Mouse (Mus musculus) kidney, embryonic 14.5 days (tissue): ENCODE data around the gene Ing4. TPM values are rescaled to one million over a fixed set of nuclear protein-coding genes. Genes with fewer than 3 reads are reported as not detected.

ENCODE experiments used
- ATAC-seq: fragments of 200-750 bp; cut with Nextera tagmentation; 2 replicates; pipeline ENCODE4 v1.8.0; 2017; ENCODE audit warnings: moderate number of reproducible peaks, mild to moderate bottlenecking, moderate TSS enrichment, moderate library complexity; ENCODE audit not compliant: low FRiP score, low TSS enrichment
- H3K27ac ChIP-seq: fragments of 300-500 bp; sonication (generic); 2 replicates; pipeline ENCODE4 v1.5.1; 2014; ENCODE audit warnings: low read depth, mild to moderate bottlenecking, low read length, moderate library complexity, mixed read lengths
- H3K27me3 ChIP-seq: fragments of 300-500 bp; sonication (generic); 2 replicates; pipeline ENCODE4 v1.6.1; 2014; ENCODE audit warnings: mild to moderate bottlenecking, low read length; ENCODE audit not compliant: control insufficient read depth, insufficient read depth
- H3K36me3 ChIP-seq: fragments of 300-500 bp; sonication (generic); 2 replicates; pipeline ENCODE4 v1.6.1; 2014; ENCODE audit warnings: low read length, mixed read lengths; ENCODE audit not compliant: control insufficient read depth, insufficient read depth
- H3K4me1 ChIP-seq: fragments of 300-500 bp; sonication (generic); 2 replicates; pipeline ENCODE4 v1.6.1; 2014; ENCODE audit warnings: low read length, mixed read lengths; ENCODE audit not compliant: control insufficient read depth, insufficient read depth
- H3K4me2 ChIP-seq: fragments of 300-500 bp; sonication (generic); replicated peaks from 2 replicates; pipeline ENCODE4 v1.6.1; 2014; ENCODE audit warnings: low read depth, mild to moderate bottlenecking, low read length
- H3K4me3 ChIP-seq: fragments of 300-500 bp; sonication (generic); 2 replicates; pipeline ENCODE4 v1.5.1; 2014; ENCODE audit warnings: mild to moderate bottlenecking, low read length
- H3K9ac ChIP-seq: fragments of 300-500 bp; sonication (generic); 2 replicates; pipeline ENCODE4 v1.6.1; 2014; ENCODE audit warnings: low read depth, mild to moderate bottlenecking, low read length, moderate library complexity
- H3K9me3 ChIP-seq: fragments of 300-500 bp; sonication (generic); 2 replicates; pipeline ENCODE4 v1.6.1; 2016; ENCODE audit warnings: low read length; ENCODE audit not compliant: control insufficient read depth
- WGBS: fragments of 180-500 bp; shearing (Covaris S2); extraction: QIAGEN DNeasy Blood & Tissue Kit; methylation state at CpG from one replicate; pipeline ENCODE4 v1.1.7; 2014; 5-methylcytosine and 5-hydroxymethylcytosine counted together
- polyA plus RNA-seq: library from polyadenylated mRNA; unstranded; fragments of >200 nt; fragmentation: Nextera tagmentation; extraction: Ambion mirVana; gene quantifications from 2 replicates; pipeline ENCODE4 v1.2.1, GENCODE M21; 2014

Gene Ing4
- polyA plus RNA-seq, 1 experiment from 2014 or later: 111 TPM

- no peak overlapping the region for H3K9ac ChIP-seq
- peaks cover 30% of the 10 kb centered on the region for H3K4me1 ChIP-seq
- WGBS: 90% methylated on average over 5 of the region's 5 CpGs
- H3K36me3 ChIP-seq: no peaks in the 10 kb centered on the region
- ATAC-seq: no peak
- no peaks in the 10 kb centered on the region for H3K9me3 ChIP-seq
- no peak overlapping the region for H3K27ac ChIP-seq
- H3K4me3 ChIP-seq: no peak overlapping the region
- H3K4me2 ChIP-seq: no peak overlapping the region
- H3K27me3 ChIP-seq: no peaks in the 10 kb centered on the region
These were observed 52.8 kb downstream of the Ing4 start for GRCm38 (mm10) chr6:125092372-125092771.

- Histone ChIP-seq H3K4me3 (no peak overlapping the region), H3K27me3 (no peaks in the 10 kb centered on the region), H3K27ac (peak overlapping the region; percentile 96), H3K4me2 (no peak overlapping the region), H3K4me1 (peaks cover 38% of the 10 kb centered on the region), H3K9me3 (no peaks in the 10 kb centered on the region), H3K36me3 (peaks cover 17% of the 10 kb centered on the region), H3K9ac (no peak overlapping the region)
- no peak for ATAC-seq
- WGBS: 42% methylated on average over 3 of the region's 3 CpGs
These were observed 55.3 kb downstream of the Ing4 start for GRCm38 (mm10) chr6:125094843-125095242.

- peak within 1 kb of the TSS; percentile 96 for H3K27ac ChIP-seq
- no peaks in the 10 kb centered on the region for H3K9me3 ChIP-seq
- H3K27me3 ChIP-seq: no peaks in the 10 kb centered on the region
- ATAC-seq: peak; percentile 74
- peaks cover 25% of the 10 kb centered on the region for H3K36me3 ChIP-seq
- peak within 1 kb of the TSS; percentile 90 for H3K4me2 ChIP-seq
- peak within 1 kb of the TSS; percentile 84 for H3K4me3 ChIP-seq
- 2% methylated on average over 32 of the region's 45 CpGs for WGBS
- peaks cover 39% of the 10 kb centered on the region for H3K4me1 ChIP-seq
- peak within 1 kb of the TSS; percentile 83 for H3K9ac ChIP-seq
These were observed 56.1 kb downstream of the Ing4 start, which contains the start of gene Chd4 for GRCm38 (mm10) chr6:125095391-125096278. Gene Chd4 (plus strand): TSS chr6:125095981.

- H3K4me2 ChIP-seq: peak overlapping the region; percentile 90
- 2% methylated on average over 15 of the region's 32 CpGs for WGBS
- peaks cover 31% of the 10 kb centered on the region for H3K36me3 ChIP-seq
- peak overlapping the region; percentile 84 for H3K4me3 ChIP-seq
- ATAC-seq: peak; percentile 38
- peak overlapping the region; percentile 96 for H3K27ac ChIP-seq
- peak overlapping the region; percentile 83 for H3K9ac ChIP-seq
- peaks cover 36% of the 10 kb centered on the region for H3K4me1 ChIP-seq
- H3K27me3 ChIP-seq: no peaks in the 10 kb centered on the region
- no peaks in the 10 kb centered on the region for H3K9me3 ChIP-seq
These were observed 56.7 kb downstream of the Ing4 start for GRCm38 (mm10) chr6:125096279-125096596.

GRCm38 (mm10) chr6:125096597-125097345 lies 57.2 kb downstream of the Ing4 start:
- under 1% methylated on average over 35 of the region's 44 CpGs for WGBS
- ATAC-seq: peak; percentile 64
- Histone ChIP-seq H3K27me3 (no peaks in the 10 kb centered on the region), H3K9me3 (no peaks in the 10 kb centered on the region), H3K4me1 (peaks cover 36% of the 10 kb centered on the region), H3K36me3 (peaks cover 37% of the 10 kb centered on the region), H3K4me3 (peak overlapping the region; percentile 84), H3K4me2 (peak overlapping the region; percentile 90), H3K27ac (peak overlapping the region; percentile 96), H3K9ac (peak overlapping the region; percentile 83)

- Histone ChIP-seq H3K9me3 (no peaks in the 10 kb centered on the region), H3K27me3 (no peaks in the 10 kb centered on the region), H3K36me3 (peaks cover 42% of the 10 kb centered on the region), H3K27ac (peak overlapping the region; percentile 96), H3K4me3 (peak overlapping the region; percentile 84), H3K4me2 (peak overlapping the region; percentile 90), H3K4me1 (peaks cover 36% of the 10 kb centered on the region), H3K9ac (peak overlapping the region; percentile 83)
- ATAC-seq: peak; percentile 12
- WGBS: 2% methylated on average over 12 of the region's 12 CpGs
These were observed 57.8 kb downstream of the Ing4 start for GRCm38 (mm10) chr6:125097346-125097689.

- 36% methylated on average over 8 of the region's 8 CpGs for WGBS
- Histone ChIP-seq H3K4me3 (peak overlapping the region; percentile 84), H3K27me3 (no peaks in the 10 kb centered on the region), H3K36me3 (peaks cover 48% of the 10 kb centered on the region), H3K9ac (peak overlapping the region; percentile 83), H3K27ac (no peak overlapping the region; the same call in 1 of the 2 replicates), H3K9me3 (no peaks in the 10 kb centered on the region), H3K4me2 (peak overlapping the region; percentile 90), H3K4me1 (peaks cover 36% of the 10 kb centered on the region)
- ATAC-seq: no peak
These were observed 58.4 kb downstream of the Ing4 start for GRCm38 (mm10) chr6:125097951-125098350.

- Histone ChIP-seq H3K27ac (no peak overlapping the region), H3K9me3 (no peaks in the 10 kb centered on the region), H3K4me1 (peaks cover 36% of the 10 kb centered on the region), H3K4me2 (peak overlapping the region; percentile 90), H3K27me3 (no peaks in the 10 kb centered on the region), H3K4me3 (peak overlapping the region; percentile 84), H3K9ac (peak overlapping the region; percentile 83), H3K36me3 (peaks cover 53% of the 10 kb centered on the region)
- ATAC-seq: no peak
- WGBS: 39% methylated on average over 3 of the region's 3 CpGs
These were observed 59.0 kb downstream of the Ing4 start for GRCm38 (mm10) chr6:125098513-125098912.
